Mouse (Mus musculus) c-Kit-positive CD71-negative TER-119-negative erythroid progenitor cells, embryonic 14.5 days (primary cell): ENCODE data around the gene Timp3.

Source experiments
- DNase-seq: peaks from one replicate; pipeline ENCODE4 v3.0.0-alpha.2; 2013; ENCODE audit warnings: low read depth

Gene Timp3

DNA sequence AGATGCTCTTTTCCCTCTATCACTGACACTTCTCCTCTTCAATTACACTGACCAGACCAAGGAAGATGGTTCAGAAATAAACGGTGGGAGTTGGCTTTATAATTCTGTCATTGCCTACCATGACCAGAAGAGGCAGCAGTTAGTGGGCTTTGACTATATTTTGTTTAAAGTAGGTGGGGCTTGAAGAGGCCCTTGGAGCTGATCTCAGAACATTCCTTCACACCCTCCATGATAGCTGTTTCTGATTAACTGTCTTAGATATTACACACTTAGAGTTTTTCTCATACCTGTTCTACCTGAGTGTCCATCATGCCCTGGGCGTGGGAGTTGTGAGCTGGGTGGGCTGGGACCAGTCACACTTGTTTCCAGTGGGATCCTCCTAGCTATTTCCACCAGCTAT lies 28.5 kb downstream of the Timp3 start:
- DNase-seq = no peak

DNA sequence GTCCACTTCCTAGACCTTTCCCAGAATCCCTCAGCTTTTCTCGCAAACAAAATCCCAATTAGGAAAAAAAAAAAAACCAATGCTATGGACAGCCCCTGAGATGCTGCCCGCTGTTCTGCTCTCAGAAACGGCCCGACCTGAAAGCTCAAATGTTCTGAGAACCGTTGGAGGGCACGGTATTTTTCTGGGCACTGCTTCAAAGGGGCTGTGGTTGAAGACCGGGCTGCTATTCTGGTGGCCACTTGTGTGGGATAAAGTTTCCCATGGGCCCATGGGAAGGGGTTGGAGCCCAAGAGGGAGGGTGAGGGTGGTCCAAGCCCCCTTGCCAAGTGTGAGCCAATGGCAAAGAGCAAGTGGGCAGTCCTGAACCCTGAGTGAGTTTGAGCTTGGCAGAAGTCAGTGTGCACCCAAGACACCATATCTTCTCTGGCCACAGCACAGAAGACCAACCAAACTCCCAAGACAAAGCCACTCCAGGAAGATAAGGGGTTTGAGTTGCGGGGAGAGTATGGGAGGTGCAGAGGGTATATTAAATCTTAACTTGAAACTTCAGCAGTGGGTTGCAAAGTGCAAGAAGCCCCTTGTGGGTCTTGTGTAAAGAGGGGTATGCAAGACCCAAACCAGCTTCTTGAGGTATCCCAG lies 29.2 kb downstream of the Timp3 start:
- DNase-seq = no peak

GRCm38 (mm10) chr10:86330993-86331680 lies 31.0 kb downstream of the Timp3 start:
- DNase-seq = no peak

DNA sequence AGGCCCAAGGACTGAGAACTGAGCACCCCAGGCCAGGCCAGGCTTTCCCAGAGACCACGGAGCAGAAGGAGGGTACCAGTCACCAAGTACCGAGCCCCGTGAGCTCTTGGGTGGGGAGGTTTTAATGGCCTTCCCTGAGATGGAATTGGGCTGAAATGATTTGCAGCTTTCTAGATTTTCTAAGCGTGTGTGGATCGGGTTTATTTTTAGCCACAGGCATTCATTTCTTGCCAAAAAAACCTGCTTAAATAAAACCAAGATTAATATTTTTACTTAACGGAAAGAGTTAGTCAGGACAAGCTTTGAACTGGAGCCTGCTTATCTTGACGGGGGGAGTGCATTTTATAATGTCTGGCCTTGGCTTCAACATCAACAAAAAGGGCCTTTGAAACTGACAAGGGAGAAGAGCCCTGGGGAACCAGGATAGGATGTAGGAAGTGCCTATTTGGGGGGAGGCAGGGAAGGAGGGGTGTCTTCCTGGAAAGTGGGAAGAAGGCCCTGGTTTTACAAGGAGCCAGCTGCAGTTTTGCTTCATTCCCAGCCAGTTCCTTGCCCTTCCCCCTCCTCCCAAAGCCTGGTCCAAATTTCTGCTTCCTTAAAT lies 31.6 kb downstream of the Timp3 start:
- DNase-seq = no peak

DNA sequence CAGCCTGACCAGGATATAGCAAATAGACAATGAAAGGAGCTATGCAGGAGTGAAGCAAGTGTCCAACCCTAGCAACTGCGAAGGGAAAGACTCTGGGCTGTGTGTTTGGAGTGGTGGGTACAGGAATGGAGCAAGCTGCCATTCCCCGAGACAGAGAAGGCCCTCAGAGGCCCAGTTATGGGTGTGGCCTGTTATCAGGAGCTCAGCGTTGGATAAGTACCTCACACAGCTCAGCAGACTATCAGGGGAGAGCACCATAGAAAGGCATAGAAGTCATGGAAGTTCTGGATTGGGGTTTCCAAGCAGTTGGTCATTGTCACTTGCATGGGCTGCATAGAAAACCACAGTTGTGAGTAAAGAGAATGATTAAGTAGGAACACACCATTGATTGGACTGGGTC lies 32.8 kb downstream of the Timp3 start:
- no peak for DNase-seq

DNA sequence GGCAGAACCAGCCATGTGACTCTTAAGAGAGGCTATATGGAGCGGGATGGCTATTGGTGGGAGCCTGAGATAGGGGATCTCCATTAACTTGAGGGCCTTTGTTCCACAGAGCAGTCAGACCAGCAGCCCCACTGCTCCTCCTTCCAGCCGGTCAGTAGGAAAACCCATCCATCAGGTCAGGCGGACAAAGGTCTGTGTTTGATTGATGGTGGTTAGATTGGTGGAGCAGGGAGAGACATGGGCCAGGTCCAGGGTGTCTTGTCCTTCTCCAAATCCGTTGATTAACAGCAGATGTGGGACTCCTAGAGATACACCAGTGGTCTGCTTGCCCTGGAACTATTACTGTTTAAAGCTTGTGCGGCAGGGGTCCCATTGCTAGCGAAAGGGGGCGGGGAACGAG lies 34.4 kb downstream of the Timp3 start:
- no peak for DNase-seq

DNA sequence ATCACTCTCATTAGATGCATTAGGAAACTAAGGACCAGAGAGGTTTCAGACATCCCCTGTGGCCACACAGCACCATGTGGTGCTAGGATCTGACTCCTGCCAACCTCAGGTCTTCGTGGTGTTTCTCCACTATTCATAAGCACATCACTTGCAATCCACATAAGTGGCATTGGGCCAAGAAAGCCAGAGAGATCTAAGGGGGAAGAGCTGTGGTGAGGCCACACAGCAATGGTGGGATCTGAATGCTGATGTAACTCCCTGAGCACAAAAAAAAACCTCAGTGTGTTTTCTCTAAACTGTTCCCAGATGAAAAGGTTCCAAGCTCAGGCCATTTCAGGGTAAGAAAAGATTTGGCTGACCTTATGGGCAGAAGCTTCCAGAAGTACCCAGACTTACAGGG lies 36.3 kb downstream of the Timp3 start:
- no peak for DNase-seq

DNA sequence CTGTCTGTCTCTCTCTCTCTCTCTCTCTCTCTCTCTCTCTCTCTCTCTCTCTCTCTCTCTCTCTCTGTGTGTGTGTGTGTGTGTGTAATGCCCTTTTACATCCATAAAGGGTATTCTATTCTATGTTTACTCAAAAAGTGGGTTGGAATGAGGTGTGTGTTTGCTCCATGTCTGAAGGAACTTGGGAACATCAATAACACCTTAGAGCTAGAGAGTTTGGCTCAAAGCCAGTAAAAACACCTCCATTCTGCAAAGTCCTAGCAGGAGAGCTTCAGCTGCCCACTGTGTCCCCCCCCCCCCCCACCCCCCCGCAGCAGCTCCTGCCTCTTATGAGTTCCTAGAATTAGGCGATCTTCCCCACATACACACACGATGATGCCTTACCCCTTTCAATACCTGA lies 37.1 kb downstream of the Timp3 start:
- no peak for DNase-seq

DNA sequence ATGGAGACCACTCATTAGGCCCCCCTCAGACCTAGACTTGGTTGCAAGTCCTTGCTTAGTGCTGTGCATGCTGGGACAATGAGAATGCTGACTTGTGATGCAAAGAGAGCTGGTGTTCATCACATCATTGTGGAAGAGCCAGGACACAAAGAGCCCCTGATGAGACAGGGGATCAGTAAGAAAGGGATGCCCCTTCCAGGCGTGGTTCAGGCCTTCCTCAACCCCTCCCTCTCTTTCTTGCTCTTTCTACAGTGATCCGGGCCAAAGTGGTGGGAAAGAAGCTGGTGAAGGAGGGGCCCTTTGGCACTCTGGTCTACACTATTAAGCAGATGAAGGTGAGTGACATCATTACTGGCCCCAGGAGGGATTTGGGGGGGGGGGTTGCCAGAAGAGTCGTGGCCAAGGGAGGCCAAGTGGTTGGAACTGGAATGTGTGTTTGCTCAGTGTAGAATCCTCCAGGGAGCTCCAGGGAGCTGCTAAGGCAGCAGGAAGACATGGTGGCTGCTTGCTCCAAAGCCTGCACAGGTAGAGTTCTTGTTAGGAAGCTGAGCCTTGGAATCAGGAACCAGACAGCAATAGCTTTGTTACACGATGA lies 38.0 kb downstream of the Timp3 start:
- no peak for DNase-seq

GRCm38 (mm10) chr10:86339121-86339520 lies 38.9 kb downstream of the Timp3 start:
- no peak for DNase-seq

- no peak for DNase-seq
Measured at GRCm38 (mm10) chr10:86339649-86340379, 39.6 kb downstream of the Timp3 start.

DNA sequence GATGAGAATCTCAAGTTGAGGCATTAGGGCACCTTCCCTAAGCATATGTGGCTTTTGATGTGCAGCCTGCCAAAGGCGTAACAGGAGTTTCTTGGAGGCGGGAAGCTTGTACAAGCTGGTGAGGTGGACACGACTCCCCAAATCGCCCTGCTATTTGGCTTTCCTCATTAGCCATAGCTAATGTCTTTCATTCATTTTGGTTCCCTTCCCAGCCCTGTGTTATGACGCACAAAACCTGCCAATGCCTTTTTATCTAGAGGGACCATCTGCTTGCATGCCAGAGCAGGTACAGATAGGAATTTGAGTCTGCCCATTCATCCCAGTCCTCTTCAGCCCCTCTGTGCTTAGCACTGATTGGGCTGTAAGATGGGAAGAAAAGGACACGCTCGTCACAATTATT lies 40.2 kb downstream of the Timp3 start:
- no peak for DNase-seq

- DNase-seq = no peak
Measured at GRCm38 (mm10) chr10:86340991-86341527, 40.9 kb downstream of the Timp3 start.

DNA sequence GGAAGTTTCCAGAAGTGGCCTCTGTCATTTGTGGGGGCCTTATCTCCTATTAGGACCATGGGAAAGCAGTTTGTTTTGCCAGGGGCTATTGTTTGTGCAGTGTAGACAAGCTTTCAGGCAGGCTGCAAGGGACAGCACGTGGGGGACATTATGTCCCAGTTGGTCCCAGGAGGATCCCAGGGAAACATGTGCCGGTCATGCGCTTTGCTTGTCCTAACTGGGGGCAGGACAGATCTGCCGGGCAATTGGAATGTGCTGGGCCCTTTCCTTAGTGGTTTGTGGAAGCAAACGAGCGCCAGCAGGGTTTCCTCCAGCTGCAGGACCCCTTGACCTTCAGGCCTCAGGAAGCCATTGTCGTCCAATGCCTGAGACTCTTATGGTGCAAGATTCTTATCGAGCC lies 41.4 kb downstream of the Timp3 start:
- DNase-seq = no peak

DNA sequence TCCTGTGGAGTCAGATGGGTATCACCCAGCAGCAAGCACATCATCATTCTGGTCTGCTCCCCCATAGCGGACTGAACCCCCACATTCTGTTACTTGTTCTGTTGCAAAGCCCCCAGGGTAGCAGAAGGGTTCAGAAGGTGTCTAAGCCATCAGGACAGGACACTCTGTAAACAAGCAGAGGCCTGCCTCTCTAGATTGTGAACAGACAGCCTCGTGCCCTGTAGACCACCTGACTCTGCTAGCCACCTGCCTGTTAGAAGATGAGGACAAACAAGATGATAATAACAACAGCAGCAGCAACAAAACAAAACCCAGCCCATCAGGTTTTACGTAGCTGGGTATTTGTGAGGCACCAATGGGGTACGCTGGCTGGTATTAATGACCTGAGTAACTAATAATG lies 42.0 kb downstream of the Timp3 start:
- no peak for DNase-seq

GRCm38 (mm10) chr10:86342713-86343112 lies 42.5 kb downstream of the Timp3 start:
- no peak for DNase-seq

DNA sequence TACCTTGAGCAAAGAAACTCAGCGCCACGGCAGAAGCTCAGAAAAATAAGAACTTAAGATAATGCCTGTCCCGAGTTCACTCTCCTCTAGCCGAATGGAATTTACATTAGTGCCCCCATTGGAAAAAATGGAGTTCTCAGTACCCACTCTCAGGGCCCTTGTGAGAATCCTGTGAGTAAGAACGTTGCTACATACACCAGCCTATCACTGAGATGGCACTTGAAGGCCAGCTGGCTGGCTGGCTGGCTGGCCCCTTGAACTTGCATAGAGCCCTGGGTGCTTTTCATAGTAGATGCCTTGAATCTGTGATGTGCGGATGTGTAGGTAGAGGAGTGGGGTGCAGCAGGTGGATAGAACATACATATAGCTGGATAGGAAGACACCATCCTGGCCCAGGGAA lies 43.2 kb downstream of the Timp3 start:
- DNase-seq = no peak

DNA sequence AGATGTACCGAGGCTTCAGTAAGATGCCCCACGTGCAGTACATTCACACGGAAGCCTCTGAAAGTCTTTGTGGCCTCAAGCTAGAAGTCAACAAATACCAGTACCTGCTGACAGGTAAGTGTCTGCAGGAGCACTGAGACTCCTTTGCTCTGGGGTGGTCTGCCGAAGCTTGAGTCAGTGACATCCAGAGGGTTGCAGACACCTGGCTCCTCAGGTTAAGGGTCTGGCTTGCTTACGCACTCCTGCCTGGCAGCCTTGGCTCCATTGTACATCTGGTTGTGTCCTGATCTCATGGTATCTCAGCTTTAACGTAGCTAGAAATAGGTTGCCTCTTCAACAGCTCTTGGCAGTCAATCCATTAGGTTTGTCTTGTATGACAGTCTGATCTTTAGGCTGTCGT lies 43.8 kb downstream of the Timp3 start:
- no peak for DNase-seq

DNA sequence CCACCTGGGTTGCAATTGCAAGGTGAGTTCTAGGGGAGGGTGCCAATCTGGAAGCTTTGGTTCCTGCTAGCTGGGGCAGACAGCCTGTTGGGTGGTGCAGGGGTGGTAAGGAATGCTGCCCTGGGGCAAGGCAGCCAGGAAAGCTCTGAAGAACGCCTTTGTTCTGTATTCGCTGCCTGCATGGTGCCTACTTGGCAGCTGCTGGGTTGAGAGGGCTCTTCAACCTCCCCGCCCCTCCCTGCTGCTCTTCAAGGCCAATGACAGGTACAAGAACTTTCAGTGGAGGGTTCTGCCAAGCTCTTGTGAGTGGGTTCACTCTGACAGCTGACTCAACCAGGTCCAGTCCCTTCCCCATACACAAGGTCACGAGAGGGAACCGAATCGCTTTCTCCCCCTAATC lies 44.5 kb downstream of the Timp3 start:
- DNase-seq = no peak

DNA sequence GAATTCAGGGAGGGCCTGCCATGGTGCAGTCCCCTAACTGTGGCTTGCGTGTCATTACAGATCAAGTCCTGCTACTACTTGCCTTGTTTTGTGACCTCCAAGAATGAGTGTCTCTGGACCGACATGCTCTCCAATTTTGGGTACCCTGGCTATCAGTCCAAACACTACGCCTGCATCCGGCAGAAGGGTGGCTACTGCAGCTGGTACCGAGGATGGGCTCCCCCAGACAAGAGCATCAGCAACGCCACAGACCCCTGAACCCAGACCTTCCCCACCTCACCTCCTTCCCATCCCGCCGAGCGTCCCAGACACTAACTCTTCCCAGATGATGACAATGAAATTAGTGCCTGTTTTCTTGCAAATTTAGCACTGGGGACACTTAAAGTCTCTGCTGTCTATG lies 45.5 kb downstream of the Timp3 start:
- no peak for DNase-seq

- no peak for DNase-seq
Measured at GRCm38 (mm10) chr10:86346235-86346840, 46.2 kb downstream of the Timp3 start.

DNA sequence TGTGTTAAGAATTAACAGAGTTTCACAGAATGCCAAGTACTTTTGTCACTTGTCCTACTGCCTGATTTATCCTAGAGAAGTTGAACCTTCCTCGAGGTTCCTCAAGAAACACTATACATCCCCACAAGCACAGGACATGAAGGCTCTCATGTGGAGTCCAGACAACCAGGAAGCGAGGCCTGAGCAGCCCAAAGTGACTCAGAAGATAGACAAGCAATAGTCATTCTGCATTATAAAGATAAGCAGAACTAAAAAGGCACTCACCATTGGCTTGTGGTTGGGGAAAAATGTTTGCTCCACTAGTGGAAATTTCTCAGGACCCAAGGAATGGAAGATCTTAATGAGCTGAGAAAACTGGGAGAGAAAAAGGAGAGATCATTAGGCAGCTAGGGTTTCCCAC lies 51.1 kb downstream of the Timp3 start:
- DNase-seq = no peak
